Mouse (Mus musculus) 3134 (cell line): ENCODE measurements around the gene Fuom.
"Not testable (repeated sequence)": the region's sequence is repeated elsewhere in the genome, so short reads cannot be mapped to it uniquely, and the experiment has no call there.

Source experiments
- DNase-seq: peaks from one replicate; pipeline ENCODE4 v3.0.0-alpha.2; 2011; ENCODE audit warnings: low spot score; ENCODE audit not compliant: insufficient read length; ENCODE audit errors: extremely low read depth

Gene Fuom

DNA sequence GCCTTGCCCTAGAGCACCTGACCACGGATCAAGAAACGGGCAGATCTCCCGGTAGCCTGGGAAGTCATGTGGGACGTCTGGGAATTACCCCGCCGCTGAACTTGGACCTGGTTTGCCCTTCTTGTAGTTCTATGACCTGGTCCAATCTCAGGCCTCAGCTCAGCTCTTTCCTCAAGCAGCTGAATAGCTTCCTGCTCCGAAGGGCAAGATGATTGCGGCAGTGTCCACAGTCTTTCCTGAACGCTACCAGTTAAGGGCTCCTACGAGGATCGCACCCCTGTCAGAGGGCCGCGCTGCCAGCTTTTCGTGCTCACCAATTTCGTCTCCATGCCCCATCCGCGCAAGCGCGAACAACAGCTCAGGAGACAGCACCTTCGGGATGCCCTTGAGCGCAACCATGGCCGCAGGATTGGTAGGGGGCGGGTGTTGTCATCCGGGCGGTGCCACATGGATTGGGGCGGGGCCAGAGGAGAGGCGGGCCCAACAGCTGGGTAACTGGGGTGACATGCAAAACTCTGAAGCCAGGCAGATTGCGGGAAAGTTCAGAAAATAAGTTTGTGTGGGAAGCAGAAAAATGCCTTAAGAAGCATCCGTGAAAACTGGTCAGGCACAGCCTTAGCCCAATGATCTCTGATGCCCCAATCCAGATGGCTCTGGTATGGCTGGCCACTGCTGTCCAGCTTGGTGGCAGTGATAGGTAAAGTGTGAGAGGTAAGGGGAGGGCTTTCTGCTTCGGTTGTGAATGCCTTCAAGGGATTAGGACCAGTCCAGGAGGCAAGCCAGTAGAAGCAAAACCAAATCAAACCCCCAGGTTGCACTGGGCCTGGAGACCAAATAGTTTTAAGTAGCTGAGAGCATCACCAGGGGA lies at the start of gene Fuom:
TSS of gene Fuom (minus strand) at position 449 of the 868 bp plus-strand sequence.
- DNase-seq, result peak; percentile 86

DNA sequence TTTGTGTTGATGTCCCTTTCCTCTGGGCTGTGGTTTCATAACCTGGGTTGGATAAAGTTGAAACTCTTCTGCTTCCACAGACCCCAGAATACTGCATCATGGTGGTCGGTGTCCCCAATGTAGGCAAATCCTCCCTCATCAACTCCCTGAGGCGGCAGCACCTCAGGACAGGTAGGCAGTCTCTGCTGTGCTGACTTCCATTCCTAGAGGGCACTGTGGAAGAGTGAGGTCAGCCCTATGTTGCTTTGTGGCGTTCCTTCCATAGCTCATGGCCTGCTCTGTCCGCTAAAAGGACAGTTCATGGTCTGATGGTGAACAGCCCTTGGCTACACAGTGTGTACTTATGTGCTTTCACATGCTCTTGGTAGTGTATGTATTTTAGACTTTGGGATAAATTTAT lies 42.3 kb upstream of the Fuom start:
- DNase-seq, result no peak

DNA sequence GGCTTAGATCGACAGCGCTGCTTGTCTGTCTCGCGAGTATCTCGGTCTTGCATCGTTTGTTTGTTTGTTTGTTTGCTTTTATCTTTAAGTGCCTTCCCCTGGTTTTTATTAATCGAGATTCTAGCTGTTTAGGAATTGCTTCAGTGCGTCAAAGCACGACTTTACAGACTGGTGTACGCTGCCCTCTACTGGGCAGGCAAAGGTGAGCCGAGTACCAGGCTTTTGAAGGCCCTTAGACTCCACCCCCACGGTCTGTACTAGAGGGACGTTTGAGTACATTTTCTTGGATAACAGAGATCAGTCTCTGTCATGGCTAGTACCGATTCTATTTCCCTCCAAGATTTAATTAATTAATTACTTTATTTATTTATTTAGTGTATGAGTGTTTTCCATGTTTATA lies 39.1 kb upstream of the Fuom start:
- peak; percentile 23 for DNase-seq

DNA sequence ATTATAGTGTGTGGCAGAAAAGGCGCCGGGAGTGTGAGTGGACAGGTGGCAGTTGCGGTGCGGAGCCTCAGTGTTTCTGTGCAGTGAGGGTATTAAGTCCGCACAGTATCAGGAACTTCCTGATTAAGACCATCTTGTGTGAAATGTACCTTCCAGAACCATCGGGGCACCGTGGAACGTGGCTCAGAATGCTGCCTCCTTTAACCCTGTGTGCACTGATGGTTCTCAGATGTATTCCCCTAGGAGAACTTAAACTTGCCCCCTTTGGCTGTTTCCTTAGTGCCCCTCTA lies 35.7 kb upstream of the Fuom start:
- no peak for DNase-seq

DNA sequence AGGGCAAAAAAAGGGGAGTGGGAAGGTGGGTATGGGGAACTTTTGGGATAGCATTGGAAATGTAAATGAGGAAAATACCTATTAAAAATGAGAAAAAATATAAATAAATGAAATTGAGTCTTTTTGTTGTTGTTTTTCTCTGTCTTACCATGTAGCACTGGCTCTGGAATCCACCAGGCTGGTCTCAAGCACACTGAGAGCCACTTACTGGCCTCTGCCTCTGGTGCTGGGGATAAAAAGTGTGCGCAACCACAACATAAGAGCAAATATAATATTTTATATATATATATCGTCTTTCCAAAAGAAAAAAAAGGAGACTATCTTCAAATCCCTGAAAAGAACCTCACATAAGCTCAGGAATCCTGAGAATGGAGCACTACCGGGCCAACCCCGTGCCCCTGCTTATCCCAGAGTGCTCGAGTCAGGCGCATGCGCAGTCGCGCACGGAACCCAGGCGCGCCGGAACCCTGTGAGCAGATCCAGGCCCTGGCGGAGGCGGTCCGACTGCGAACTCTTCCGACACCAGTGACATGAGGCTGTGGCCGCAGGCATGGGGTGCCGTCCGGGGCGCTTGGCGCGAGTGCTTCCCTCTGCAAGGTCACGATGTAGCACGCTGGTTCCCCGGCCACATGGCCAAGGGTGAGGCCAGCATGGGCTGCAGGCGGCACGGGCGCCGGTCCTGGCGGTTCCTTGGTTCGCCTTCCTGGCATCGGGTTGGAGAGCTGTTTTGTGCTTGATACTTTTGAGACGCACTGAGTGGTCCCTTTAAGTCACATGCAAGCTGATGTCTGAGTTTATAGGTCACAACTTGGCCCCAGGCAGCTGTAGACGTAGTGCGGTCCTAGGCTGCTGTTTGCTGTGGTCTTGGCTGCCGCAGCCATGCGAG lies 35.1 kb upstream of the Fuom start, which contains the start of gene Mtg1:
TSS of gene Mtg1 (plus strand) at position 430 of the 886 bp plus-strand sequence.
- peak; percentile 94 for DNase-seq

DNA sequence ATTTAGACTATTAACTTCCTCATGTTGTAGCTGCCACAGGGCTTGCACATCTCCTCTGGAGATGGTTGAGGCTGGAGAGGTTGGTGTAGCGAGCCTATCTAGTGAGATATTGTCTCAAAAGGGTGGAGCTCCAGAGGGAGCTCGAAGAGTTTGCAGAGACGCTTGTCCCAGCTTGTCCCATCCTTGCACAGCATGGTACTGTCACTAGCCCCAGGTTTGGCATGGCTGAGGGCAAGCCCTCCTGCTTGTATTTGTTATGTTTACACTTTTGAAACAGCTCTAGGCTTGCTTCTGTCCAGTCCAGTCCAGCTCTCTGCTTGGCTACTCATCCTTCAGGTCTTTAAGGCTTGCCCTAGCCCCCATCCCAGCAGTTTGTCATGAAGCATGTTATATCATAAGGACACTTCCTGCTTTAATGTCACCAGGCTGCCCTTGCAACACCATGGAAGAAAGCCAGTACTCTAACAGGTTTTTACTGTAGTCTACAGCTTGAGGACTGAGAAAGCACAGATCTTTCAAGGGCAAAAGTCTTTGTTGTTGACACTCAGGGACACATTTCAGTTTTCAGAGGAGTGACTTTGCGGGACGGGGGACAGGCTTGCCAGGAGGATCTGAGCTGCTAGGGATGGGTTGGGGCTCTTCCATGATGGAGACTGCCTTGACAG lies 33.0 kb upstream of the Fuom start:
- no peak for DNase-seq

DNA sequence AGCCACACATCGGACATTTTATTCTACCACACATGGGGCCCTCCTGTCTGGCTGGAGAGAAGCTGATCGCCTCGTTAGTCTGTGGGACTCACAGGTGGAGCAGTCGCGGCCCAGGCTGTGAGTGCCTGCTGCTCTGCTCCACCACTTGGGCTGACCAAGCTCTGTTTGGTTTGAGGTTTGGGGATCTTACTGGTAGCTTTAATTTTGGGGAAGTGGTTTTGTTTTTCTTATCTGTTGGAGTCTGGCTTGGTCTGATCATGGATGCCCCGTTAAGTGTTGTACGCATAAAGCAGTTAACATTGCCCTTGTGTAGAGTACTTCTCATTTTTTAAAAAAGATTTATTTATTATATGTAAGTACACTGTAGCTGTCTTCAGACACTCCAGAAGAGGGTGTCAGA lies 31.8 kb upstream of the Fuom start:
- DNase-seq, result not testable (repeated sequence)

DNA sequence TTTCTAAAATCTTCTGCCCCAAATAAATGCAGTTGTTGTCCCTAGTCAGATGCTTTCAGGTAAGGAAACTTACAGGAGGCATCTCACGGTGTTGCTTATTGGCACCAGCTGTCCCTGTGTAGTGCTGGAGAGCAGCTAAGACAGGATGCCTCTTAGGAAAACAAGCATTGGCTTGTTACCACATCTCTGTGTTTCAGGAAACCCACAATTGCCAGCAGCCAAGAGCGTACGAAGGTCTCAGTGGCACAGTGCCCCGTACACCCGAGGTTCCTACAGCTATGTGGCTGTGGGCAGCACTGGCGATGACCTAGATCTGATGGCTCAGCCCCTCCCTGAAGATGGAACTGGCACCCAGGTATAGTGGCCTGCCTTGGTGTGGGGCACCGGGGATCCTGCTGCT lies 29.9 kb upstream of the Fuom start:
- not testable (repeated sequence) for DNase-seq

DNA sequence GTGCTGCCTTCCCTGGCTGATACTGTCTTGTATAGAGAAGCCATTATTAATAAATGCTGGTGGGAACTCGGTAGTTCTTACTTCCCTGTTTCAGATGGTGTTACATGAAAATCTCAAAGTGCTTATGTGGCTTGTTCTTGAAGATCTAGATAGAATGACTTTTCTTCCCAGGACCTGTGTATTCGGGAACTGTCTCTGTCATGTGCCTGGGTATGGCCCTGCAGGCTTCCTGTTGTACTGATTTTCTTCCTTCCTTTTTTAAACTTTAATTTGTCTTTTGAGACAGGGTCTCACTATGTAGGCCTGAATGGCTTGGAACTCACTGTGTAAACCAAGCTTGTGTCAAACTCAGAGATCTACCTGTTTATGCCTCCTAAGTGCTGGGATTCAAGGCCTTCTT lies 25.7 kb upstream of the Fuom start:
- DNase-seq, result no peak

DNA sequence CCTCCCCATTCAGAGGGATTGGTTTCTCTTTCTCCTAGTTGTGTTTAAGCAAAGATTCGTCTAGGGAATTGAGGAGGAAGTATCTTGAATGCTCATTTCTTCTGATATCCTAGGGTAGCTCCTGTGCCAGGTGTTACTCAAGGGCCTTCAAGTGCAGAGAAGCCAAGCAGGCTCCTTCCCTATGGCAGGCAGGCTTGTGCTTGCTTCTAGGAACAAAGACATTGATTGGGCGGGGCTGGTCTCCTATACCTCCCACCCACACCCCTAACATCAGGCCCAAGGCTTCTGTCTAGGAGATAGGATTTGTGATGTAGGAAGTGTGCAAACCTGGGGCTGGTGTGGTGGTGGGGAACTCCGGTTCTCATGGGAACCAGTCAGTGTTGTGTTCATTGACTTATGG lies 24.7 kb upstream of the Fuom start:
- no peak for DNase-seq

DNA sequence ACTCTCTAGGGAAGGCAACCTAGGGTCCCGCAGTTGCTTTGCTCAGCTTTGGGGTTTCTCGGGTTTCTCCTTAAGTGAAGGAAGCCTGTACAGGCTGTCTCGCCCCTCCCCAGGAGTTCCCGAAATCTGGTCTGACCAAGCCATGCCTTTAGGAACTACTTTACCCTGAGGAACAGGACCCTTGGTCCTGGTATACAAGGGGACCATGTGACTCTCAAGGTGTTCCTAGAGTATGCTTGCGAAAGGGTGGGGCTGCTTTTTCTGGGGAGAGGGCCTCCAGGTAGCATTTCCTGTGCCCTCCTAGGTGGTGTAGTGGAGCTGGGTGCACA lies 23.7 kb upstream of the Fuom start:
- DNase-seq, result no peak

DNA sequence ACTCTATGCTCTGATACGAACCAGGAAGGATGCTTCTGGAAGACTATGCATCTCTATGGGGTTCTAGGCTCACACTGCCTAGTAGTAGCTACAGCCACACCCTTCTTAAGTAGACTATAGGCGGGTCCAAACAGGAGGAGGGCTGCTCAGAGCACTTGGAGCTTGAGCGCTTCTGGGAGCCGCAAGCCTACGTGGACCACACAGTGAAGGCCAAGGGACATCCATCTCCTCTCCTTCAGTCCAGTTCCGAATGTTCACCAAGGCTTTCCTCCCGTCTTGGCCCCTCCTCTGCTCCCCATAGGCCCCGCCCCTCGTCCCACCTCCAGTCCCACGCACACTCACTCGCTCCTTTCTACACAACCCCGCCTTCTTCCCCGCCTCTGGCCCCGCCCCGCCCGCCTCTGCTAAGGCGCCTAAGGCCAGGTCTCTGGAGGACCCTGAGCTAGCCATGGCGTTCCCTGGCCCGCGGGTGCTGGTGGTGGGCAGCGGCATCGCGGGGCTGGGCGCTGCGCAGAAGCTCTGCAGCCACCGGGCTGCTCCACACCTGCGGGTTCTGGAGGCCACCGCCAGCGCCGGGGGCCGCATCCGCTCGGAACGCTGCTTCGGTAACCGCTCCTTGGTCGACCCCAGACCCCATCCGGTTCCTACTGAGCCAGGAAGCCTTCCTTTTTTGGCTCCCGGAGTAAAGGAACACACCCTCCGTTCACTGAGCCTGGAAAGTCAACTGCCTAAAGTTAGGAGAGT lies 23.2 kb upstream of the Fuom start:
- DNase-seq, result peak; percentile 77

DNA sequence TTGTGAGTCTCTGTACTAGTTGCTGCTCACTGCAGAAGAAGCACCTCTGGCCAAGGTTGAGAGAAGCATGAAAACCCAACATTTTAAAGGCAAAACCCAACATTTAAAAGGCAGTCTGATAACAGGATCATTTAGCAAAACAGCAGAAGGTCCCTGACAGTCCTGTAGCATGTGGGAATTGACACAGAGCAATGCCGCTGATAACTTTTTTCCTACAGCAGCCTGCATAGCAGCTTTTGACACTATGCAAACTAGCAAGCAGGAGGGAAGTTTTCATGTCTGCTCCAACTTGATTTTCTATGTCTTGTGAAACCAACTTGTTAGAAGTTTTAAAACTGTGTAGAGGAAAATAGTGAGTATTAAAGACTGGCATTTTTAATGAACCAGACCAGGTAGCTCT lies 22.1 kb upstream of the Fuom start:
- DNase-seq, result no peak

DNA sequence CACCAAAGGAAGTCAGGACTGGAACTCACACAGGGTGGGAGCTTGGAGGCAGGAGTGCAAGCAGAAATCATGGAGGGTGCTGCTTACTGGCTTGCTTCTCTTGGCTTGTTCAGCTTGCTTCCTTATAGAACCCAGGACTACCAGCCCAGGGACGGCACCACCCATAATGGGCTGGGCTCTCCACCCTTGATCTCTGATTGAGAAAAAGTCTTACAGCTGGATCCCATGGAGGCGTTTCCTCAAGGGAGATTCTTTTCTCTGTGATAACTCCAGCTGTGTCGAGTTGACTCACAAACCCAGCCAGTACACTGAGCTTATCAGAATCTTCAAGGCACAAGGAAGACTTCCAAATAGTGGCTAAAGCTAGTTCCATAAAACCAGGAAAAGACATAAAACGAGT lies 20.5 kb upstream of the Fuom start:
- DNase-seq, result no peak

DNA sequence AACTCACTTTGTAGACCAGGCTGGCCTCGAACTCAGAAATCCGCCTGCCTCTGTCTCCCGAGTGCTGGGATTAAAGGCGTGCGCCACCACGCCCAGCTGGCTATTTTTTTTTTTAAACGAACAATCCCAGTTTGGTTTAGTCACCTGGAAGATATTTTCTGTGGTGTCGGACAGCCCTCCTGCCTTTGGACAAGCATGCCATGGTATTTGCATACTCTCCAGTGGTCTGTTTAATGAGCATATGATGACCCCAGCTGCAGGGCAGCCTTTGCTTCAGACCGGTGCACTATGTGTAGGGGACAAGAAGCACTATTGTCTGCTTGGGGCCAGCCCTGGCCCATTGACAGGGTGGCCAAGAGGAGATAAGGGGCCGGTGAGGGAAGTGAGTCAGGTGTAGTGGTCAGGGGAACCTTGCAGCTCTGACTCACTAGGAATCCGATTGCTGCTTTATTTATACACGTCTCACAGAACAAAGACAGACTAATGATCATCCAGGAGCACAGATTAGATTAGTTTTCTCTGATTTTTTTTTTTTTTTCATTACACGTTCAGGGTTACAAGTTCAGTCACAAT lies 19.2 kb upstream of the Fuom start:
- DNase-seq, result no peak

DNA sequence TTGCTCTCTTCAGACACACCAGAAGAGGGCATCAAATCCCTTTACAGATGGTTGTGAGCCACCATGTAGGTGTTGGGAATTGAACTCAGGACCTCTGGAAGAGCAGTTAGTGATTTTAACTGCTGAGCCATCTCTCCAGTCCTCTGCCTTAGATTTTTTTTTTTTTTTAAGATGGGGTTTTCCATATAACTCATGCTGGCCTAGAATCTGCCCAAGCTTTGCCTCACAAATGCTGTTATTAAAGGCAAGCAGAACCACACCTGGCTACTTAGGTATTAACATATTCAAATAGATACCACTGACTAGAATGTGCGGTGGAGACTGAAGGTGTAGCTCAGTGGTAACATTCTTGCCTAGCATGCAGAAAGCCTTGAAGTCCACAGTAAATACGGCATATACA lies 18.2 kb upstream of the Fuom start:
- DNase-seq, result no peak

DNA sequence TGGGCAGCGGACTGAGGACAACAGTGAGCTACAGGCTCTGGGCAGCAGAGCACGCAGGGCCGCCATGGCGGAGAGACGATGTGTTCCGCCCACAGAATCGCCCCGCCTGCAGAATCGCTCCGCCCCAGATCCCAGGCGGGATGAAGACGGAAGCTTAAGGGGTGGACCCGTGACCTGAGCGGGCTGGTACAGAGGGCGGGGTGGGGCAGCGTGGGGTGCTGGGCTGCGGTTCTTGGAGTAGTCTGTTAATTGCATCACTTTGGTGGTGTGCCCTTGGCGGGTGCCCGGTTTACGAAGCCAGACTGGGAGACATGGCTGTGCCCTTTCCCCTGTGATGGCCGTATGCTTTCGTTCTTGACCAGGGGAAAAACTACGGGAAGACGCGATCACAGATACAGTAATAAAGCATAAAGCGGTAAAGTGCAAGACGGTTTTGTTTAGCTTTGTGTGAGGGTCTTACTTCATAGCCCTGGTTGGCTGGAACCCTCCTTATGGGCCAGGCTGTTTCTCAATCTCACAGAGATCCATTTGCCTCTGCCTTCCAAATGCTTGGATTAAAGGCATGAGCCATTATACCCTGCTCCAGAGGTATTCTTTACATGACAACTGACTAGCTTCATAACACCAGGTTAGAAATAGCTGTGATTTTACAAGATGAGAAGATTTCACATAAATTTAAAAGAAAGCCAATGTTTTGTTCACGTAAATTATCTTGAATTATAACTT lies 14.3 kb upstream of the Fuom start, which contains the start of gene Echs1:
TSS of gene Echs1 (minus strand) at position 148 of the 726 bp plus-strand sequence.
- DNase-seq, result peak; percentile 95

DNA sequence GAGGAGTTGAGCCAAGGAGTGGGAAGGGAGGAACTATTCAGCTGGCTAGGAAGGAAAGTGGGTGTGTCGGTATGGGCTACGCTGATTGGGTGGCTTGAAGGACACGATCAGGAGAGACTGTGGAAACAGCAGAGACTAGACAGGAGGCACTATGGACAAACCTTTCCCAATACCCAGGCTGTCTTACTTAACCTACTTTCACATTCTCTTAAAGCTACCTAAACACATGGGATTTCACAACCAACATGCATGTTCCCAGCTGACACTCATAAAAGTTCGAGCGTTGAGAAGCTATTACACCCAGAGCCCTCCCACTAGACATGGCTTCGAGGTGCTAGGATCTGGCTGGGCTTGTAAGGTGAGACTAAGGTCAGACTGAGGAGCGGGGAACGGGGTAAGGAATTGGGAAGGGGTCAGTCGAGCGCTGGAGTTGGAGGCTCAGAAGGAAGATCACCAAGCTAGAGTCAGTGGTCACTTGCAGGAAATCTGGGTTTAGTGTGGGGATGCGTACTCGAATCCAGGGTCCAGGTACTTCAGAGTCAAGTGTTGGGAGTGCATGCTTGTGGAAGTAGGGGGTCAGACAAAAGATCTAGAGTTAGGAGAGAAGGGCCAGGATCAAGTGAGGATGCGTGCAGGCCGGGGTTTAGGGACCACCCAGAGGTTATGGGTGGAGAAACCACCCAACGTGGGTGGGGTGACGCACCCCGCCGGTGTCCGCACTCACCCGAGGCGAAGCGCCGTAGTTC lies 13.5 kb upstream of the Fuom start, which contains the start of gene Paox:
TSS of gene Paox (plus strand) at position 217 of the 746 bp plus-strand sequence.
- peak; percentile 57 for DNase-seq

DNA sequence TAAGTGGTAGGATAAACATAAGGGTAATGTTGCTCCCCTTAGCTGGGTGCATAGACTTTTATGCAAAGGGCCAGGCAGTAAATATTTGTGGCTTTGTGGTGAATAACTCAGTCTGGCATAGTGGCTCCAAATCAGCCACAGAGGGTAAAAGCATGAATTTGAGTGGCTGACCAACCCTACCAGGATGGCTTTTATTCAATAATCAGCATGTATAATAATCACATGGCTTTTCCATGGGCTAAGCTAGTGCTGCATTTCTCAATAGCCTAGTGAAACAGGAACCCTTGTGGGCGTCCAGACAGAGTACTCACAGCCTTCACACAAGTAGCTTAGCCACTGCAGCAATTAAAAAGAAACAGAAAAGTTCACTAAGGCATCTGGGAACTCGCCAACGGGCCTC lies 9.7 kb upstream of the Fuom start:
- peak; percentile 68 for DNase-seq
